Mouse (Mus musculus): ENCODE measurements around the gene Gm37240. TPM values are rescaled to one million over a fixed set of nuclear protein-coding genes. Genes with fewer than 3 reads are reported as not detected.

Gene Gm37240
- total RNA-seq, 4 experiments from 2014 or later, result 1.8 to 2.0 TPM; not detected in 2

GRCm38 (mm10) chr3:85635591-85635990, 251.7 kb downstream of the Gm37240 start:
- DNase-seq (ENCODE audit: low spot score in 2 of 2), result no peak

GRCm38 (mm10) chr3:85635126-85635419, 252.2 kb downstream of the Gm37240 start:
- DNase-seq (ENCODE audit: low spot score in 2 of 2), result no peak

- no peak for DNase-seq (ENCODE audit: low spot score in 2 of 2)
Observed at GRCm38 (mm10) chr3:85634389-85635125, 252.8 kb downstream of the Gm37240 start.

GRCm38 (mm10) chr3:85633733-85634132, 253.6 kb downstream of the Gm37240 start:
- DNase-seq (ENCODE audit: low spot score in 2 of 2), result no peak

- DNase-seq (ENCODE audit: low spot score in 2 of 2), result no peak
Observed at GRCm38 (mm10) chr3:85629895-85630510, 257.3 kb downstream of the Gm37240 start.

GRCm38 (mm10) chr3:85619751-85620150, 267.6 kb downstream of the Gm37240 start:
- DNase-seq (ENCODE audit: low spot score in 2 of 2), result no peak

- no peak for DNase-seq (ENCODE audit: low spot score in 2 of 2)
Observed at GRCm38 (mm10) chr3:85619345-85619744, 268.0 kb downstream of the Gm37240 start.

GRCm38 (mm10) chr3:85618885-85619284, 268.4 kb downstream of the Gm37240 start:
- DNase-seq (ENCODE audit: low spot score in 2 of 2), result no peak

- no peak for DNase-seq (ENCODE audit: low spot score in 2 of 2)
Observed at GRCm38 (mm10) chr3:85616389-85616788, 270.9 kb downstream of the Gm37240 start.

- no peak for DNase-seq (ENCODE audit: low spot score in 2 of 2)
Observed at GRCm38 (mm10) chr3:85607753-85608152, 279.6 kb downstream of the Gm37240 start.

- DNase-seq (ENCODE audit: low spot score in 2 of 2), result no peak
Observed at GRCm38 (mm10) chr3:85606912-85607311, 280.4 kb downstream of the Gm37240 start.

- DNase-seq (ENCODE audit: low spot score in 2 of 2), result no peak
Observed at GRCm38 (mm10) chr3:85603811-85604210, 283.5 kb downstream of the Gm37240 start.

- DNase-seq (ENCODE audit: low spot score in 2 of 2), result no peak
Observed at GRCm38 (mm10) chr3:85601841-85602305, 285.4 kb downstream of the Gm37240 start.

- no peak for DNase-seq (ENCODE audit: low spot score in 2 of 2)
Observed at GRCm38 (mm10) chr3:85599526-85599925, 287.8 kb downstream of the Gm37240 start.

- no peak for DNase-seq (ENCODE audit: low spot score in 2 of 2)
Observed at GRCm38 (mm10) chr3:85594452-85594851, 292.9 kb downstream of the Gm37240 start.

- no peak for DNase-seq (ENCODE audit: low spot score in 2 of 2)
Observed at GRCm38 (mm10) chr3:85592640-85593252, 294.6 kb downstream of the Gm37240 start.

- no peak for DNase-seq (ENCODE audit: low spot score in 2 of 2)
Observed at GRCm38 (mm10) chr3:85592067-85592466, 295.3 kb downstream of the Gm37240 start.

GRCm38 (mm10) chr3:85590090-85590754, 297.1 kb downstream of the Gm37240 start:
- DNase-seq (ENCODE audit: low spot score in 2 of 2), result no peak

GRCm38 (mm10) chr3:85588701-85589100, 298.6 kb downstream of the Gm37240 start:
- no peak for DNase-seq (ENCODE audit: low spot score in 2 of 2)

GRCm38 (mm10) chr3:85584966-85585365, 302.4 kb downstream of the Gm37240 start:
- no peak for DNase-seq (ENCODE audit: low spot score in 2 of 2)

- DNase-seq (ENCODE audit: low spot score in 2 of 2), result no peak
Observed at GRCm38 (mm10) chr3:85583194-85583593, 304.1 kb downstream of the Gm37240 start.

GRCm38 (mm10) chr3:85582726-85583125, 304.6 kb downstream of the Gm37240 start:
- DNase-seq (ENCODE audit: low spot score in 2 of 2), result no peak
